Mouse (Mus musculus): ENCODE data around the gene Chadl. TPM values are rescaled to one million over a fixed set of nuclear protein-coding genes. Genes with fewer than 3 reads are reported as not detected.

The Chadl gene
- polyA plus RNA-seq, 1 experiment from 2014 or later, result 17.0 TPM

DNA sequence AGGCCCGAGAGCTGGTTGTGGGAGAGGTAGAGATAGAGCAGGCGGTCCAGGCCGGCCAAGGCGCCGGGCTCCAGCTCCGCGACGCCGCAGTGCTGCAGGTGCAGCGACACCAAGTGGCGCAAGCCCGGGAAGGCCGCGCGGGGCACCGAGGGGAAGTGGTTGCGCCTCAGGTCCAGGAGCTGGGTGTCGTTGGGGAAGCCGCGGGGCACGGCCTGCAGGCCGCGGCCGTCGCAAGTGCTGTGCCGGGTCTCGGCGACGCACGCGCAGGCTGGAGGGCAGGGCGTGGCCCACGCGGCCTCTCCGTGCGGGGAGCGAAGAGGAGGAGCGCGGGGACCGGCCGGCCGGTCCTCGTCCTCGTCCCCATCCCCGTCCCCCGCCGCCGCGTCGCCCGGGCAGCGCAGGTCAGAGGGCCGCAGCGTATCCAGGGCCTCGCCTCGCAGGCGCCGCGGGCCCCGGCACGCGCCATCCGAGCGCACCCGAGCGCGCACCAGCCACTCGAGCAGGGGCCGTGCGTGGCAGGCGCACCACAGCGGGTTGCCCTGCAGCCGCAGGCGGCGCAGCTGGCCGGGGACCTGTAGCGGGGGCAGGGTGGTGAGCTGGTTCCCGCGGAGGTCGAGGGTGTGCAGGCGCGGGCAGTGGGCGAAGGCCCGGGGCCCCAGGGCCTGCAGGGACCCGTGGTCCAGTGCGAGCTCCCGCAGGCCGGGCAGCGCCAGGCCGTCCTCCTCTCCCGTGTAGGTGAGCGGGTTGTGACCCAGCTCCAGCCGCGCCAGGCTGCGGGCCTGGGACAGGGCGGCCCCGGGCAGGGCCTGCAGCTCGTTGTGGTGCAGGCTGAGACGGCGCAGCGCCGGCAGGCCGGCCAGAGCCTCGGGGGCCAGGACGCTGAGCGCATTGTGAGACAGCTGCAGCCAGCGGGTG, 2.9 kb downstream of the Chadl start:
- H3K27ac ChIP-seq (ENCODE audit: low read depth, low read length), result no peak overlapping the region
- H3K4me1 ChIP-seq (ENCODE audit: control insufficient read depth, insufficient read depth, low read length), result no peaks in the 10 kb centered on the region
- no peaks in the 10 kb centered on the region for H3K36me3 ChIP-seq (ENCODE audit: control insufficient read depth, insufficient read depth, low read length)
- DNase-seq (ENCODE audit: low spot score) (peak; percentile 80), ATAC-seq (peak; percentile 87)
- H3K4me2 ChIP-seq (ENCODE audit: low read length), result peak overlapping the region; percentile 93
- peaks cover 33% of the 10 kb centered on the region for H3K27me3 ChIP-seq (replicated peaks; ENCODE audit: control insufficient read depth, insufficient read depth, low read length)
- H3K9me3 ChIP-seq (replicated peaks; ENCODE audit: control insufficient read depth, low read length), result no peaks in the 10 kb centered on the region
- H3K9ac ChIP-seq (ENCODE audit: low read length), result peak overlapping the region; percentile 71
- peak overlapping the region; percentile 54 for H3K4me3 ChIP-seq (ENCODE audit: low read depth, low read length)
- 1% methylated on average over 85 of the region's 107 CpGs for WGBS

DNA sequence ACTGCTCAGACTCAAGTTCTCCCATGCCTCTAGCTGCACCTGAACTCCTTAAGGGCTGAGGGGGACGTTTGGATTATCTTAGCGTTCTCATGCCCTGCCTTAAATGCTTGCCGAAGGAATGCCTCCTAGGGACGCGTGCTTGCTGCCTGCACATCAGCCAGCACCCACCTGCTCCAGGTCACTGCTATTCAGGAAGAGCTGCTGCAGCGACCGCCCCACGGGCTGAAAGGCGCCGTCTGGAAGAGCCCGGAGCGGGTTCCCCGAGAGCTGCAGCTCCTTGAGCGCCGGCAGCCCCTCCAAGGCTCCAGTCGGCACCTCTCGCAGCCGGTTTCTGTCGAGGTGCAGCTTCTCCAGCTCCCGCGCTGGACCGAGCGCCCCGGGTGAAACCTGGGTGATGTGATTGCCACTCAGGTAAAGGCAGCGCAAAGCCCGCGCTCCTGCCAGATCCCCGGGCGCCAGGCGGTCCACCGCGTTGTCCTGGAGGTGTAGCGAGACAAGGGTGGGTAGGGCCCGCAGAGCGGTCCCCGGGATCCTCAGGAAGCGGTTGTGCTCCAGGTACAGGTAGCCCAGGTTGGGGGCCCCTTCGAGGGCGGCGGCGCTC, 3.6 kb downstream of the Chadl start:
- Histone ChIP-seq H3K9ac (ENCODE audit: low read length) (peak overlapping the region; percentile 71), H3K27ac (ENCODE audit: low read depth, low read length) (no peak overlapping the region), H3K27me3 (replicated peaks; ENCODE audit: control insufficient read depth, insufficient read depth, low read length) (peaks cover 33% of the 10 kb centered on the region), H3K4me1 (ENCODE audit: control insufficient read depth, insufficient read depth, low read length) (no peaks in the 10 kb centered on the region), H3K4me3 (ENCODE audit: low read depth, low read length) (peak overlapping the region; percentile 54), H3K36me3 (ENCODE audit: control insufficient read depth, insufficient read depth, low read length) (peaks cover 6% of the 10 kb centered on the region; the same call in 1 of the 2 replicates), H3K9me3 (replicated peaks; ENCODE audit: control insufficient read depth, low read length) (no peaks in the 10 kb centered on the region), H3K4me2 (ENCODE audit: low read length) (peak overlapping the region; percentile 93)
- 5% methylated on average over 39 of the region's 41 CpGs for WGBS
- DNase-seq (ENCODE audit: low spot score) (peak; percentile 22), ATAC-seq (peak; percentile 48)

- Histone ChIP-seq H3K36me3 (ENCODE audit: control insufficient read depth, insufficient read depth, low read length) (peaks cover 75% of the 10 kb centered on the region), H3K9me3 (replicated peaks; ENCODE audit: control insufficient read depth, low read length) (no peaks in the 10 kb centered on the region), H3K9ac (ENCODE audit: low read length) (no peak overlapping the region), H3K4me3 (ENCODE audit: low read depth, low read length) (no peak overlapping the region), H3K4me2 (ENCODE audit: low read length) (no peak overlapping the region), H3K27ac (ENCODE audit: low read depth, low read length) (no peak overlapping the region), H3K4me1 (ENCODE audit: control insufficient read depth, insufficient read depth, low read length) (no peaks in the 10 kb centered on the region), H3K27me3 (replicated peaks; ENCODE audit: control insufficient read depth, insufficient read depth, low read length) (no peaks in the 10 kb centered on the region)
- 93% methylated on average over 4 of the region's 4 CpGs for WGBS
- no peak for ATAC-seq
- no peak for DNase-seq (ENCODE audit: low spot score)
Measured at GRCm38 (mm10) chr15:81680301-81680805, 16.7 kb downstream of the Chadl start.

DNA sequence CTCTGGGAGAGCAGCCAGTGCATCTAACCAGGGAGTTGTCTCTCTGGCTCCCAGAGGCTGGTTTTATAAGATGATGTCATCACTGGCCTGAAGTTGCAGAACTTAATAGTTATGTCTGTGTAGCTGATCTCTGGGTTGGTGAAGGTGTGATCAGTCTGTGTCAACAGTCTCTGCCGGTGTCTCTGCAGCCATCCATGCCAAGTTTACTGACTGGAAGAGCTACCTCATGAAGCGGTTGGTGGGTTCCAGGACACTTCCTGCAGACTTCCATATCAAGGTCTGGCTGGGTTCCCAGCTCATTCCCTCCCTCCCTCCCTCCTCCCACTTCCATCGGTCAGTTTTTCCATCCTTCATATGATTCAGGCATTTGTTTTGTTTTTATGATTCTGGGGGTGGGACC, 20.4 kb downstream of the Chadl start:
- Histone ChIP-seq H3K27ac (ENCODE audit: low read depth, low read length) (no peak overlapping the region), H3K4me3 (ENCODE audit: low read depth, low read length) (no peak overlapping the region), H3K9ac (ENCODE audit: low read length) (no peak overlapping the region), H3K4me1 (ENCODE audit: control insufficient read depth, insufficient read depth, low read length) (no peaks in the 10 kb centered on the region), H3K9me3 (replicated peaks; ENCODE audit: control insufficient read depth, low read length) (no peaks in the 10 kb centered on the region), H3K27me3 (replicated peaks; ENCODE audit: control insufficient read depth, insufficient read depth, low read length) (no peaks in the 10 kb centered on the region), H3K4me2 (ENCODE audit: low read length) (no peak overlapping the region), H3K36me3 (ENCODE audit: control insufficient read depth, insufficient read depth, low read length) (peaks cover 56% of the 10 kb centered on the region)
- DNase-seq (ENCODE audit: low spot score) (no peak), ATAC-seq (no peak)
- WGBS, result 90% methylated on average over 3 of the region's 3 CpGs

DNA sequence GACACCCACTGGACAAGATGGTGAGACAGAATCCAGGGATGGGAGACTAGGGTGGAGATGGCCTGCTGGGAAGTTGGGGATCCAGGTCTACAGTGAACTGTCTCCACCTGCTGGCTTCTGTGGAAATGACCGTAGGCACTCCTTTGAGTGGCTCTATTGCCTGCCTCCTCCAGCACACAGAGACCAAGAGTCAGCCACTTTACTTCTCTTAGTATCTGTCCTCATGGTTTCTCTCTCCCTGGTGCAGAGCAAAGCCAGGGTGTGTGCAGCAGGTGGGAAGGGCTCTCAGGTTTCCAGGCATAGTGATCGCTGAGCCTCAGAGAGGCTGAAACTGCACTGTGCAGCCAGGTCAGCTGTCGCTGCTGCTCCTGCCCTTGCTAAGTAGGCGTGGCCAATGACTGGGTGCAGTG, 26.9 kb downstream of the Chadl start:
- no peaks in the 10 kb centered on the region; the same call in 1 of the 2 replicates for H3K4me1 ChIP-seq (ENCODE audit: control insufficient read depth, insufficient read depth, low read length)
- no peak overlapping the region for H3K9ac ChIP-seq (ENCODE audit: low read length)
- 91% methylated on average over 4 of the region's 4 CpGs for WGBS
- no peaks in the 10 kb centered on the region for H3K27me3 ChIP-seq (replicated peaks; ENCODE audit: control insufficient read depth, insufficient read depth, low read length)
- H3K4me3 ChIP-seq (ENCODE audit: low read depth, low read length), result no peak overlapping the region
- H3K9me3 ChIP-seq (replicated peaks; ENCODE audit: control insufficient read depth, low read length), result no peaks in the 10 kb centered on the region
- peaks cover 56% of the 10 kb centered on the region for H3K36me3 ChIP-seq (ENCODE audit: control insufficient read depth, insufficient read depth, low read length)
- H3K27ac ChIP-seq (ENCODE audit: low read depth, low read length), result no peak overlapping the region
- DNase-seq (ENCODE audit: low spot score) (peak; percentile 58), ATAC-seq (no peak)
- no peak overlapping the region for H3K4me2 ChIP-seq (ENCODE audit: low read length)

GRCm38 (mm10) chr15:81666957-81667356, 30.1 kb downstream of the Chadl start:
- WGBS, result 90% methylated on average over 10 of the region's 10 CpGs
- Histone ChIP-seq H3K36me3 (ENCODE audit: control insufficient read depth, insufficient read depth, low read length) (peaks cover 40% of the 10 kb centered on the region), H3K4me3 (ENCODE audit: low read depth, low read length) (no peak overlapping the region), H3K9ac (ENCODE audit: low read length) (no peak overlapping the region), H3K27ac (ENCODE audit: low read depth, low read length) (no peak overlapping the region), H3K27me3 (replicated peaks; ENCODE audit: control insufficient read depth, insufficient read depth, low read length) (no peaks in the 10 kb centered on the region), H3K9me3 (replicated peaks; ENCODE audit: control insufficient read depth, low read length) (no peaks in the 10 kb centered on the region), H3K4me1 (ENCODE audit: control insufficient read depth, insufficient read depth, low read length) (peaks cover 7% of the 10 kb centered on the region), H3K4me2 (ENCODE audit: low read length) (no peak overlapping the region)
- ATAC-seq (no peak), DNase-seq (ENCODE audit: low spot score) (no peak)

DNA sequence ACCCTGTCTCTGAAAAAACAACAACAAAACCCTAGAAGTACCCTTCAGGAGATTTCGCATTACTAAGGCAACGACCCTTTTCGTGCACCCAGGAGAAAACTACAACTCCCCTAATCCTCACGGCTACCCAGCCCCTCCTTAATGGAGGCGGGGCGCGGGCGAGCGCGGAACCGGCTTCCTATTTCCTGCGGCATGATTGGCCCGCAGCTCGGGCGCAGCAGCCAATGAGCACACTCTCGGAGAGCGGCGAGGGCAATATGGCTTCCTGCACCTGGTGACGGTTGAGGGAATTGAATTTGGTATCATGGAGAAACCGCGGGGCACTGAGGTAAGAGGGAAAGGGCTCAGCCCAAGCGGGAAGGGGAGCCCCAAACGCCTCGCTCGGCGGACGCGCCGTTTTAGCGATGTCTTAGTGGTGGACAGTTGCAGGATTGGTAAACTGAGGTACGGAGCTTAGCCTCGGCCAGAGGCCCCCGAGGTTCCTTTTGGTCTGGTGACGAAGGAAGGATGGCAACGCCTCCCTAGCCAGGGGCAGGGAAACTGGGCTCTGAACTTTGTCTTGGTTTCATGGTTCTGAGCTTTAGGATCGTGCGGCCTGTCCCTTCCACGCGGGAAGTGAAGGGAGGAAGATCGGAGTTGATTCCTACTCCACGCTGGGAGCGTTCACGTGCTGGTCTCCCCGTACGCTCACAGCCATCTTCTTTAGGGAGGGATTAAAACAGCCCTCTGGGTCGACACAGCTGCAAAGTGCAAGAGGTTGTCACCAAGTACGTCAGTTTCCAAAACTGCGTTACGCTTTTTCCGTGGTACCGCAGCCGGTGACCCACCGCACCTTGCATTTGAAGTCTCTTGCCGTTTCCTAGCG, 33.2 kb downstream of the Chadl start, which contains the start of gene L3mbtl2:
Gene L3mbtl2, plus strand, starts transcription at position 193 of the 865 bp plus-strand sequence.
- DNase-seq (ENCODE audit: low spot score) (peak; percentile 97), ATAC-seq (peak; percentile 100)
- Histone ChIP-seq H3K27me3 (replicated peaks; ENCODE audit: control insufficient read depth, insufficient read depth, low read length) (no peaks in the 10 kb centered on the region), H3K4me1 (ENCODE audit: control insufficient read depth, insufficient read depth, low read length) (peaks cover 7% of the 10 kb centered on the region), H3K4me3 (ENCODE audit: low read depth, low read length) (peak within 1 kb of the TSS; percentile 87), H3K27ac (ENCODE audit: low read depth, low read length) (peak within 1 kb of the TSS; percentile 27; the same call in 1 of the 2 replicates), H3K9me3 (replicated peaks; ENCODE audit: control insufficient read depth, low read length) (no peaks in the 10 kb centered on the region), H3K4me2 (ENCODE audit: low read length) (peak within 1 kb of the TSS; percentile 89), H3K9ac (ENCODE audit: low read length) (peak within 1 kb of the TSS; percentile 65), H3K36me3 (ENCODE audit: control insufficient read depth, insufficient read depth, low read length) (peaks cover 19% of the 10 kb centered on the region)
- WGBS, result under 1% methylated on average over 55 of the region's 55 CpGs

GRCm38 (mm10) chr15:81663281-81663680, 33.8 kb downstream of the Chadl start:
- WGBS, result 61% methylated on average over 10 of the region's 10 CpGs
- ATAC-seq, result no peak; the same call in 1 of the 2 replicates
- H3K27ac ChIP-seq (ENCODE audit: low read depth, low read length), result no peak overlapping the region

More at GRCm38 (mm10) chr15:81663281-81663680, 33.8 kb downstream of the Chadl start:
- Histone ChIP-seq H3K4me1 (ENCODE audit: control insufficient read depth, insufficient read depth, low read length) (peaks cover 7% of the 10 kb centered on the region), H3K36me3 (ENCODE audit: control insufficient read depth, insufficient read depth, low read length) (peaks cover 13% of the 10 kb centered on the region), H3K27me3 (replicated peaks; ENCODE audit: control insufficient read depth, insufficient read depth, low read length) (no peaks in the 10 kb centered on the region), H3K9me3 (replicated peaks; ENCODE audit: control insufficient read depth, low read length) (no peaks in the 10 kb centered on the region), H3K9ac (ENCODE audit: low read length) (no peak overlapping the region), H3K4me3 (ENCODE audit: low read depth, low read length) (peak overlapping the region; percentile 87), H3K4me2 (ENCODE audit: low read length) (peak overlapping the region; percentile 89)
- DNase-seq (ENCODE audit: low spot score), result no peak

All from forebrain, embryonic 14.5 days (tissue).